13 mouse cellular contexts compared by ENCODE assay signal in genomic region chr10:56660501-56660900, GRCm38 (mm10).
"Had no signal": no experiment of that assay in that cellular context is flagged by ENCODE, and none has a peak within 500 bp of the region (broad histone marks: within the 10 kb centered on the region; RNA-seq: fewer than 3 reads in every experiment).

No protein-coding gene starts in this region.

- H3K27me3 ChIP-seq: limb, embryonic 13.5 days had no signal

- H3K27ac ChIP-seq: kidney, postnatal 0 days; layer of hippocampus, adult 2 months; limb, embryonic 13.5 days; liver, embryonic 14.5 days; midbrain, embryonic 10.5 days had no signal

- H3K4me2 ChIP-seq: limb, embryonic 13.5 days had no signal

- DNase-seq: kidney, adult 9 months; kidney, postnatal 36 days; left cerebral cortex, postnatal 4 days; lung, adult 18-20 months; lung, postnatal 36 days; right cerebral cortex, postnatal 14 days; thymus, postnatal 36 days had no signal

- ATAC-seq: midbrain, embryonic 16.5 days had no signal

- H3K4me3 ChIP-seq: layer of hippocampus, adult 2 months; limb, embryonic 13.5 days; midbrain, embryonic 10.5 days had no signal

- H3K9ac ChIP-seq: limb, embryonic 13.5 days; liver, embryonic 14.5 days had no signal

- H3K36me3 ChIP-seq: limb, embryonic 13.5 days; midbrain, embryonic 10.5 days had no signal

- H3K4me1 ChIP-seq: limb, embryonic 13.5 days; midbrain, embryonic 10.5 days had no signal

- H3K9me3 ChIP-seq: limb, embryonic 13.5 days had no signal
